Mouse (Mus musculus) cortical plate, adult 2 months (tissue): ENCODE measurements at regions not wholly inside any gene's neighbourhood (a gene's known extent, or its start where the extent isn't known, plus 50 kb on each side); places are given as distances from the start of the nearest gene placed in this dataset.

Experiments
- CTCF ChIP-seq: fragments of 200-500 bp; IDR thresholded peaks from 2 replicates; pipeline ENCODE4 v1.5.1; 2011; ENCODE audit warnings: mild to moderate bottlenecking, control low read depth, low read length; ENCODE audit not compliant: insufficient read depth; ENCODE audit errors: extremely low read depth
- POLR2A ChIP-seq: fragments of 200-500 bp; IDR thresholded peaks from 2 replicates; pipeline ENCODE4 v1.6.1; 2011; ENCODE audit warnings: mild to moderate bottlenecking, low read length, control low read depth; ENCODE audit not compliant: insufficient read depth; ENCODE audit errors: extremely low read depth

- no peak for TF ChIP-seq CTCF
- TF ChIP-seq POLR2A, result no peak
Measured at GRCm38 (mm10) chr10:8028840-8029239, 72.8 kb upstream of the Tab2 start.
